Mouse (Mus musculus): Measurements from ENCODE around the gene Bicd1.

DNA sequence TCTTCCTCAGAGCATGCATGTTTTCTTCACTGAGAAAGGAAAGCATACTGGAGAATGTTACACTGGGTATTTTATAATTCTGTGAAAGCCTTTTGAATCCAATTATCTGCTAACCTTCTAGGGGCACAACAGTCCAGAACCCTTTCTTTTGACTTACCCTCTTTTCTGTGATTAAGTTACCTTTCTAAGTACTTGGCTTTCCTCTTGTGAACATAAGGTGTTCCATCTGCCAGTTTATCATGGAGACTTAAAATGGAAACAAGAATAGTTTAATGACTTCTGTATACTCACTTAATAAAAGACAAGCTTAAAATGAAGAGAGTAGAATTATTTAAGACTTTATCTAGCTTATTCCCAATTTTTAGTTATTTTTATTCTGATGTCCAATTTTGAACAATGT, 16.1 kb downstream of the Bicd1 start:
- TF ChIP-seq CTCF (IDR thresholded peaks at IDR 0.05; ENCODE audit: low read depth), result no peak
- TF ChIP-seq EP300 (IDR thresholded peaks at IDR 0.05; ENCODE audit: low read depth), result no peak
